Comparison of ENCODE assay signal across 29 mouse cellular contexts in genomic region chr11:53428716-53429057, GRCm38 (mm10). TPM values are rescaled to one million over a fixed set of nuclear protein-coding genes. Genes with fewer than 3 reads are reported as not detected.
DNase-seq lines count a peak whose midpoint lies in the region; ATAC-seq and TF ChIP-seq lines count a peak whose summit lies in the region.
"Had no signal": no experiment of that assay in that cellular context is flagged by ENCODE, and none has a peak within 500 bp of the region (broad histone marks: within the 10 kb centered on the region; RNA-seq: fewer than 3 reads in every experiment).

No protein-coding gene starts in this region.

- H3K4me1 ChIP-seq in intestine, embryonic 16.5 days (ENCODE audit: control insufficient read depth, insufficient read depth, low read length) = peaks cover 7% of the 10 kb centered on the region; the same call in 1 of the 2 replicates
- peaks cover 8% of the 10 kb centered on the region; the same call in 1 of the 2 replicates for H3K4me1 ChIP-seq in intestine, embryonic 15.5 days (replicated peaks)
- peaks cover 4% of the 10 kb centered on the region; the same call in 1 of the 2 replicates for H3K4me1 ChIP-seq in embryonic fibroblast, embryonic 13.5 days (ENCODE audit: control insufficient read depth, insufficient read depth, low read length)
- H3K4me1 ChIP-seq in lung, adult 2 months (ENCODE audit: control insufficient read depth, insufficient read depth, low read length) = peaks cover 3% of the 10 kb centered on the region

- peaks cover 19% of the 10 kb centered on the region for H3K79me2 ChIP-seq in myocyte (ENCODE audit: control insufficient read depth, insufficient read depth)

- TF ChIP-seq POLR2A in embryonic fibroblast, embryonic 13.5 days (IDR thresholded peaks at IDR 0.05; ENCODE audit: low read depth, low read length) = 0 out of 2 replicates have a peak, but pooled peaks have one; percentile 7
- TF ChIP-seq POLR2A in myocyte (IDR thresholded peaks at IDR 0.05; ENCODE audit: insufficient read length, low read depth) = no peak
- no peak for TF ChIP-seq POLR2A in lung, adult 2 months (IDR thresholded peaks at IDR 0.05; ENCODE audit: borderline replicate concordance, extremely low read depth, low read depth, low read length)

- H3K9ac ChIP-seq in intestine, embryonic 16.5 days (ENCODE audit: low read depth, low read length) = no peak overlapping the region
- H3K9ac ChIP-seq in intestine, embryonic 15.5 days = no peak overlapping the region
- H3K9ac ChIP-seq: embryonic facial prominence, embryonic 13.5 days; embryonic facial prominence, embryonic 15.5 days; forebrain, embryonic 13.5 days; forebrain, embryonic 15.5 days; forebrain, postnatal 0 days had no signal

- TF ChIP-seq CTCF in embryonic fibroblast, embryonic 13.5 days (IDR thresholded peaks at IDR 0.05; ENCODE audit: borderline replicate concordance, insufficient read depth, low read length) = no peak
- TF ChIP-seq CTCF in lung, adult 2 months (IDR thresholded peaks at IDR 0.05; ENCODE audit: insufficient read depth, low read length) = no peak

- no peak overlapping the region for H3K4me3 ChIP-seq in intestine, embryonic 16.5 days (ENCODE audit: low read length)
- H3K4me3 ChIP-seq in intestine, embryonic 15.5 days (replicated peaks) = no peak overlapping the region
- H3K4me3 ChIP-seq in embryonic fibroblast, embryonic 13.5 days (ENCODE audit: insufficient read depth, low read length) = no peak overlapping the region
- peak overlapping the region; percentile 86 for H3K4me3 ChIP-seq in myocyte
- no peak overlapping the region for H3K4me3 ChIP-seq in lung, adult 2 months (replicated peaks; ENCODE audit: extremely low read depth, low read depth, low read length)
- H3K4me3 ChIP-seq: embryonic facial prominence, embryonic 13.5 days; forebrain, embryonic 13.5 days; forebrain, embryonic 15.5 days had no signal

- H3K9me3 ChIP-seq in intestine, embryonic 16.5 days (ENCODE audit: control insufficient read depth, low read length) = no peaks in the 10 kb centered on the region
- no peaks in the 10 kb centered on the region for H3K9me3 ChIP-seq in intestine, embryonic 15.5 days
- H3K9me3 ChIP-seq: embryonic facial prominence, embryonic 13.5 days; embryonic facial prominence, embryonic 15.5 days; forebrain, embryonic 13.5 days; forebrain, embryonic 15.5 days; G1E had no signal

- H3K36me3 ChIP-seq in intestine, embryonic 16.5 days (ENCODE audit: control insufficient read depth, insufficient read depth, low read length) = peaks cover 7% of the 10 kb centered on the region
- peaks cover 9% of the 10 kb centered on the region; the same call in 1 of the 2 replicates for H3K36me3 ChIP-seq in intestine, embryonic 15.5 days
- H3K36me3 ChIP-seq in myocyte (ENCODE audit: control insufficient read depth, insufficient read depth) = peaks cover 14% of the 10 kb centered on the region

- no peak overlapping the region for H3K4me2 ChIP-seq in intestine, embryonic 16.5 days (ENCODE audit: low read depth, low read length)
- no peak overlapping the region for H3K4me2 ChIP-seq in intestine, embryonic 15.5 days (replicated peaks)
- H3K4me2 ChIP-seq in myocyte (ENCODE audit: low read depth) = no peak overlapping the region
- H3K4me2 ChIP-seq: forebrain, embryonic 15.5 days had no signal

- no peak for DNase-seq in lung, adult 2 months
- no peak for DNase-seq in left cerebral cortex, adult 18-20 months (ENCODE audit: low spot score in 2 of 2)
- DNase-seq in yolk sac, embryonic 10.5 days (ENCODE audit: low spot score) = no peak
- DNase-seq: adrenal gland, adult 8-10 months; adrenal gland, postnatal 14 days; adrenal gland, postnatal 36 days; cerebellum, adult 11-12 months; cerebellum, adult 2 months; cerebellum, adult 9-10 months; cerebellum, postnatal 14 days; cerebellum, postnatal 36 days; embryo, embryonic 11 days; forebrain, postnatal 0 days had no signal

- no peak overlapping the region for H3ac ChIP-seq in myocyte (ENCODE audit: control insufficient read depth, insufficient read length)

- H3K27me3 ChIP-seq in intestine, embryonic 16.5 days (replicated peaks; ENCODE audit: control insufficient read depth, insufficient read depth, low read length) = no peaks in the 10 kb centered on the region
- H3K27me3 ChIP-seq in intestine, embryonic 15.5 days (replicated peaks) = no peaks in the 10 kb centered on the region
- H3K27me3 ChIP-seq in myocyte (ENCODE audit: control insufficient read depth, insufficient read depth, insufficient read length) = no peaks in the 10 kb centered on the region
- H3K27me3 ChIP-seq: embryonic facial prominence, embryonic 13.5 days; embryonic facial prominence, embryonic 15.5 days; forebrain, embryonic 13.5 days; forebrain, embryonic 15.5 days; Patski had no signal

- WGBS in intestine, embryonic 16.5 days = 97% methylated on average over 5 of the region's 5 CpGs
- WGBS in intestine, embryonic 15.5 days = 97% methylated on average over 5 of the region's 5 CpGs
- 93% methylated on average over 5 of the region's 5 CpGs for WGBS in lung, adult 2 months

- ATAC-seq in intestine, embryonic 16.5 days = no peak
- ATAC-seq in intestine, embryonic 15.5 days = no peak
- ATAC-seq: activated CD4-positive, CD25-positive, alpha-beta regulatory T cell, adult 4 months; forebrain, embryonic 13.5 days; forebrain, embryonic 15.5 days; forebrain, postnatal 0 days; Patski had no signal

- H3K27ac ChIP-seq in intestine, embryonic 16.5 days (ENCODE audit: low read length) = 0 out of 2 replicates have a peak overlapping the region, but pooled peaks have one; percentile 18
- no peak overlapping the region for H3K27ac ChIP-seq in intestine, embryonic 15.5 days
- H3K27ac ChIP-seq in embryonic fibroblast, embryonic 13.5 days (ENCODE audit: insufficient read depth, low read length) = no peak overlapping the region
- H3K27ac ChIP-seq: embryonic facial prominence, embryonic 13.5 days; embryonic facial prominence, embryonic 15.5 days; forebrain, embryonic 13.5 days; forebrain, embryonic 15.5 days had no signal

TF ChIP-seq in myocyte, 11 proteins besides CTCF, POLR2A, EP300 and RAD21:
- TF ChIP-seq TCF3 (IDR thresholded peaks at IDR 0.05; ENCODE audit: insufficient read length, low read depth) = no peak
- TF ChIP-seq POLR2AphosphoS2 (IDR thresholded peaks at IDR 0.05; ENCODE audit: insufficient read length, low read depth) = peak; percentile 74

RNA-seq across cellular contexts. Expression of gene Uqcrq, which starts 1.9 kb away (rescaled TPM):
- 1,029 and 1,034 TPM in 2 replicates for polyA plus RNA-seq in intestine, embryonic 16.5 days (2015; fragmentation: Nextera tagmentation; extraction: Ambion mirVana)
- polyA plus RNA-seq in intestine, embryonic 15.5 days (2015; fragmentation: Nextera tagmentation; extraction: Ambion mirVana) = 791 and 876 TPM in 2 replicates
- 361 and 399 TPM in 2 replicates for polyA plus RNA-seq in embryonic fibroblast, embryonic 13.5 days (2011; ENCODE audit: insufficient read length, low read depth, missing spikeins)
- 1,153 TPM for polyA plus RNA-seq in myocyte (2012; fragmentation: generic; extraction: Trizol)
- polyA plus RNA-seq in lung, adult 2 months (2012; rRNA removed) = 238 and 276 TPM in 2 replicates
- total RNA-seq in left cerebral cortex, adult 18-20 months (2021) = 100 to 1,000 TPM; 415 to 443 TPM

RNA-seq across cellular contexts. Expression of gene Gdf9, which starts 2.1 kb away (rescaled TPM):
- 0.99 and 1.4 TPM in 2 replicates for polyA plus RNA-seq in intestine, embryonic 16.5 days (2015; fragmentation: Nextera tagmentation; extraction: Ambion mirVana)
- 1.3 and 1.6 TPM in 2 replicates for polyA plus RNA-seq in intestine, embryonic 15.5 days (2015; fragmentation: Nextera tagmentation; extraction: Ambion mirVana)
- polyA plus RNA-seq in embryonic fibroblast, embryonic 13.5 days (2011; ENCODE audit: insufficient read length, low read depth, missing spikeins) = 0.68 and 1.2 TPM in 2 replicates
- 3.7 TPM for polyA plus RNA-seq in myocyte (2012; fragmentation: generic; extraction: Trizol)
- polyA plus RNA-seq in lung, adult 2 months (2012; rRNA removed) = 0.83 and 0.97 TPM in 2 replicates
- under 1 TPM; 0.73 to 0.79 TPM for total RNA-seq in left cerebral cortex, adult 18-20 months (2021)

RNA-seq across cellular contexts. Expression of gene Leap2, which starts 5.7 kb away (rescaled TPM):
- 17.8 and 52.6 TPM in 2 replicates for polyA plus RNA-seq in intestine, embryonic 16.5 days (2015; fragmentation: Nextera tagmentation; extraction: Ambion mirVana)
- polyA plus RNA-seq in intestine, embryonic 15.5 days (2015; fragmentation: Nextera tagmentation; extraction: Ambion mirVana) = 7.3 and 12.9 TPM in 2 replicates
- not detected in 2 replicates for polyA plus RNA-seq in embryonic fibroblast, embryonic 13.5 days (2011; ENCODE audit: insufficient read length, low read depth, missing spikeins)
- polyA plus RNA-seq in myocyte (2012; fragmentation: generic; extraction: Trizol) = not detected
- not detected in 2 replicates for polyA plus RNA-seq in lung, adult 2 months (2012; rRNA removed)
- total RNA-seq in left cerebral cortex, adult 18-20 months (2021) = not detected
- total RNA-seq: adrenal gland, adult 18-20 months; adrenal gland, adult 8-10 months; adrenal gland, postnatal 36 days; common myeloid progenitor, adult 5-6 weeks; forebrain, postnatal 0 days; G1E had no signal
- polyA plus RNA-seq: activated CD4-positive, CD25-positive, alpha-beta regulatory T cell, adult 4 months; C2C12; cerebellum, adult 2 months; embryonic facial prominence, embryonic 11.5 days; embryonic facial prominence, embryonic 13.5 days; embryonic facial prominence, embryonic 15.5 days; forebrain, embryonic 11.5 days; forebrain, embryonic 13.5 days; forebrain, embryonic 15.5 days; forebrain, postnatal 0 days; G1E had no signal

RNA-seq across cellular contexts. Expression of gene Gm10447, which starts 28.2 kb away (rescaled TPM):
- 0.06 and 0.07 TPM in 2 replicates for polyA plus RNA-seq in intestine, embryonic 16.5 days (2015; fragmentation: Nextera tagmentation; extraction: Ambion mirVana)
- polyA plus RNA-seq in intestine, embryonic 15.5 days (2015; fragmentation: Nextera tagmentation; extraction: Ambion mirVana) = 0.10 TPM in 1 of 2 replicates, not detected in the other
- 0.22 TPM in 1 of 2 replicates, not detected in the other for polyA plus RNA-seq in embryonic fibroblast, embryonic 13.5 days (2011; ENCODE audit: insufficient read length, low read depth, missing spikeins)
- 0.02 TPM for polyA plus RNA-seq in myocyte (2012; fragmentation: generic; extraction: Trizol)
- polyA plus RNA-seq in lung, adult 2 months (2012; rRNA removed) = 0.25 TPM in 2 replicates
- under 1 TPM; 0.14 to 0.26 TPM for total RNA-seq in left cerebral cortex, adult 18-20 months (2021)
- total RNA-seq: adrenal gland, postnatal 14 days; common myeloid progenitor, adult 5-6 weeks; forebrain, postnatal 0 days; G1E had no signal
- polyA plus RNA-seq: C2C12; cerebellum, adult 2 months; embryonic facial prominence, embryonic 11.5 days; forebrain, embryonic 11.5 days; forebrain, embryonic 13.5 days; forebrain, embryonic 15.5 days; forebrain, postnatal 0 days; G1E; Patski had no signal

RNA-seq across cellular contexts. Expression of gene Shroom1, which starts 28.3 kb away (rescaled TPM):
- 1.3 and 1.4 TPM in 2 replicates for polyA plus RNA-seq in intestine, embryonic 16.5 days (2015; fragmentation: Nextera tagmentation; extraction: Ambion mirVana)
- polyA plus RNA-seq in intestine, embryonic 15.5 days (2015; fragmentation: Nextera tagmentation; extraction: Ambion mirVana) = 1.3 and 1.5 TPM in 2 replicates
- polyA plus RNA-seq in embryonic fibroblast, embryonic 13.5 days (2011; ENCODE audit: insufficient read length, low read depth, missing spikeins) = 2.4 and 3.0 TPM in 2 replicates
- polyA plus RNA-seq in myocyte (2012; fragmentation: generic; extraction: Trizol) = 0.88 TPM
- polyA plus RNA-seq in lung, adult 2 months (2012; rRNA removed) = 3.0 and 3.2 TPM in 2 replicates
- total RNA-seq in left cerebral cortex, adult 18-20 months (2021) = 1 to 10 TPM; 5.4 to 5.6 TPM
- total RNA-seq: common myeloid progenitor, adult 5-6 weeks had no signal
- polyA plus RNA-seq: G1E, Patski had no signal
